Mouse (Mus musculus): ENCODE results near the gene Erc1. TPM values are rescaled to one million over a fixed set of nuclear protein-coding genes. Genes with fewer than 3 reads are reported as not detected.

Erc1 gene
- total RNA-seq (2014; fragmentation: Nextera tagmentation) (6.6 and 7.5 TPM in 2 replicates), total RNA-seq (2017) (4.7 and 7.2 TPM in 2 replicates)

- ATAC-seq (replicated peaks; ENCODE audit: poor library complexity, severe bottlenecking): peak; percentile 94
Measured at GRCm38 (mm10) chr6:119848034-119848695, at the start of gene Erc1. TSS of gene Erc1 (minus strand) at chr6:119848167.

- peak; percentile 71 for ATAC-seq (replicated peaks; ENCODE audit: poor library complexity, severe bottlenecking)
Measured at GRCm38 (mm10) chr6:119892711-119893110, 44.7 kb upstream of the Erc1 start.

GRCm38 (mm10) chr6:119883151-119883550 is 35.2 kb upstream of the Erc1 start:
- ATAC-seq (replicated peaks; ENCODE audit: poor library complexity, severe bottlenecking): peak; percentile 53

- ATAC-seq (replicated peaks; ENCODE audit: poor library complexity, severe bottlenecking): no peak
Measured at GRCm38 (mm10) chr6:119864341-119865034, 16.5 kb upstream of the Erc1 start.

GRCm38 (mm10) chr6:119861519-119861918 is 13.6 kb upstream of the Erc1 start:
- no peak for ATAC-seq (replicated peaks; ENCODE audit: poor library complexity, severe bottlenecking)

- ATAC-seq (replicated peaks; ENCODE audit: poor library complexity, severe bottlenecking): no peak
Measured at GRCm38 (mm10) chr6:119860236-119860635, 12.3 kb upstream of the Erc1 start.

- ATAC-seq (replicated peaks; ENCODE audit: poor library complexity, severe bottlenecking): no peak
Measured at GRCm38 (mm10) chr6:119855471-119855870, 7.5 kb upstream of the Erc1 start.

GRCm38 (mm10) chr6:119854156-119854555 is 6.2 kb upstream of the Erc1 start:
- no peak for ATAC-seq (replicated peaks; ENCODE audit: poor library complexity, severe bottlenecking)

GRCm38 (mm10) chr6:119849858-119850257 is 1.9 kb upstream of the Erc1 start:
- ATAC-seq (replicated peaks; ENCODE audit: poor library complexity, severe bottlenecking): no peak

GRCm38 (mm10) chr6:119849348-119849709 is 1.4 kb upstream of the Erc1 start:
- no peak for ATAC-seq (replicated peaks; ENCODE audit: poor library complexity, severe bottlenecking)

- no peak for ATAC-seq (replicated peaks; ENCODE audit: poor library complexity, severe bottlenecking)
Measured at GRCm38 (mm10) chr6:119848696-119849347, 855 bp upstream of the Erc1 start.

GRCm38 (mm10) chr6:119847518-119848033 is 391 bp downstream of the Erc1 start:
- ATAC-seq (replicated peaks; ENCODE audit: poor library complexity, severe bottlenecking): no peak

- no peak for ATAC-seq (replicated peaks; ENCODE audit: poor library complexity, severe bottlenecking)
Measured at GRCm38 (mm10) chr6:119846751-119847517, 1.0 kb downstream of the Erc1 start.

- no peak for ATAC-seq (replicated peaks; ENCODE audit: poor library complexity, severe bottlenecking)
Measured at GRCm38 (mm10) chr6:119829951-119830350, 18.0 kb downstream of the Erc1 start.

- ATAC-seq (replicated peaks; ENCODE audit: poor library complexity, severe bottlenecking): no peak
Measured at GRCm38 (mm10) chr6:119828165-119828564, 19.8 kb downstream of the Erc1 start.

- ATAC-seq (replicated peaks; ENCODE audit: poor library complexity, severe bottlenecking): no peak
Measured at GRCm38 (mm10) chr6:119826701-119827100, 21.3 kb downstream of the Erc1 start.

- ATAC-seq (replicated peaks; ENCODE audit: poor library complexity, severe bottlenecking): no peak
Measured at GRCm38 (mm10) chr6:119822216-119822615, 25.8 kb downstream of the Erc1 start.

- no peak for ATAC-seq (replicated peaks; ENCODE audit: poor library complexity, severe bottlenecking)
Measured at GRCm38 (mm10) chr6:119821158-119821557, 26.8 kb downstream of the Erc1 start.

- ATAC-seq (replicated peaks; ENCODE audit: poor library complexity, severe bottlenecking): no peak
Measured at GRCm38 (mm10) chr6:119818541-119818940, 29.4 kb downstream of the Erc1 start.

- ATAC-seq (replicated peaks; ENCODE audit: poor library complexity, severe bottlenecking): no peak
Measured at GRCm38 (mm10) chr6:119815426-119815825, 32.5 kb downstream of the Erc1 start.

All from granulocyte monocyte progenitor cell, adult 5-6 weeks (primary cell).